In the genomic region with DNA sequence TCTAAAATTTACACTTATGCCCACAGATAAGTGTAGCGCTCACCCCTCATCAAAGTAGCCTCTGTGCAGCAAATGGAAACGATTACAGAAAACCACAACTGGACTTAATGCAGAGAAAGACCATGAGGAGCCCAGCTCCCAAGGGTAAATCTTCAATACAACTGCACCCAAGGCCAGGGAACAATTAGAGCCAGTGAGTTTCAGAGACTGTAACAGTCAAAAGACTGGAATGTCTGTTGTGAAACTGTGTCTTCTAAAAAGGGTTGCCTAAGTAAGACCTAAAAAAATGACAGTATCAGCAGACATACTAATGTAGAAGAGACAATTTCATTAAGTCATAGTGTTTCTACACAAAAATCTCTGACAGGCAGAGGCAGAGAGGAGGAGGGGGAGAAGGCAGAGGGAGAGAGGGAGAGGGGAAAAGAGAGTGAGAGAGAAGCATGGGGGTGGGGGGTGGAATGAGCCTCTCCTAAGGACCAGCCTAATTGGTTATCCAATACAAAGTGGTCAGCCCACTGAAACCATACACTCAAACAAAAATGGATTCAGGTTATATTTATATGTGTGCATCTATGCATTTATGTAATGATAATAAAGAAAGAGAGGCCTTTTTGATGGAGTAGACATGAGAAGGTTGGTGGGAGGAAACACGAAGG, we compare ENCODE assay signal across 20 mouse cellular contexts. TPM values are rescaled to one million over a fixed set of nuclear protein-coding genes. Genes with fewer than 3 reads are reported as not detected.
A peak's percentile ranks its signal among the peaks of the same experiment; 100 is the strongest.
DNase-seq lines count a peak whose midpoint lies in the region; ATAC-seq and TF ChIP-seq lines count a peak whose summit lies in the region.
"Had no signal": no experiment of that assay in that cellular context is flagged by ENCODE, and none has a peak within 500 bp of the region (broad histone marks: within the 10 kb centered on the region; RNA-seq: fewer than 3 reads in every experiment).

No protein-coding gene starts in this region.

- no peak for ATAC-seq in kidney, embryonic 16.5 days (ENCODE audit: low FRiP score, low TSS enrichment)
- ATAC-seq in lung, postnatal 0 days, result peak; percentile 28; the same call in 1 of the 2 replicates
- ATAC-seq: forebrain, embryonic 14.5 days had no signal

- H3K27ac ChIP-seq in kidney, embryonic 16.5 days (ENCODE audit: low read length), result peak overlapping the region; percentile 2; the same call in 1 of the 2 replicates
- H3K27ac ChIP-seq in lung, postnatal 0 days (ENCODE audit: low read length), result no peak overlapping the region
- peak overlapping the region; percentile 8; the same call in 1 of the 2 replicates for H3K27ac ChIP-seq in embryonic fibroblast, embryonic 13.5 days (ENCODE audit: insufficient read depth, low read length)
- H3K27ac ChIP-seq: heart, adult 2 months; heart, embryonic 15.5 days; macrophage; midbrain, embryonic 10.5 days had no signal

- TF ChIP-seq CTCF in lung, postnatal 0 days (IDR thresholded peaks at IDR 0.05), result no peak
- no peak for TF ChIP-seq CTCF in embryonic fibroblast, embryonic 13.5 days (IDR thresholded peaks at IDR 0.05; ENCODE audit: borderline replicate concordance, insufficient read depth, low read length)

- H3K4me3 ChIP-seq in kidney, embryonic 16.5 days (ENCODE audit: low read length), result no peak overlapping the region
- H3K4me3 ChIP-seq in lung, postnatal 0 days (ENCODE audit: low read depth, low read length), result no peak overlapping the region
- no peak overlapping the region for H3K4me3 ChIP-seq in embryonic fibroblast, embryonic 13.5 days (ENCODE audit: insufficient read depth, low read length)
- H3K4me3 ChIP-seq: heart, adult 2 months; heart, embryonic 15.5 days; midbrain, embryonic 10.5 days had no signal

- no peak for TF ChIP-seq EP300 in lung, postnatal 0 days (IDR thresholded peaks at IDR 0.05)

- H3K4me2 ChIP-seq in kidney, embryonic 16.5 days (replicated peaks; ENCODE audit: low read depth, low read length), result no peak overlapping the region
- H3K4me2 ChIP-seq in lung, postnatal 0 days (replicated peaks; ENCODE audit: low read depth, low read length), result no peak overlapping the region
- H3K4me2 ChIP-seq: heart, embryonic 15.5 days had no signal

- H3K9me3 ChIP-seq in kidney, embryonic 16.5 days (ENCODE audit: low read length), result no peaks in the 10 kb centered on the region
- no peaks in the 10 kb centered on the region for H3K9me3 ChIP-seq in lung, postnatal 0 days (ENCODE audit: low read length)
- H3K9me3 ChIP-seq: heart, embryonic 15.5 days; midbrain, embryonic 10.5 days had no signal

- H3K36me3 ChIP-seq in kidney, embryonic 16.5 days (ENCODE audit: insufficient read depth, low read length), result no peaks in the 10 kb centered on the region
- H3K36me3 ChIP-seq in lung, postnatal 0 days (ENCODE audit: insufficient read depth, low read length), result no peaks in the 10 kb centered on the region
- H3K36me3 ChIP-seq: heart, embryonic 15.5 days had no signal

- H3K4me1 ChIP-seq in kidney, embryonic 16.5 days (ENCODE audit: insufficient read depth, low read length), result no peaks in the 10 kb centered on the region
- no peaks in the 10 kb centered on the region for H3K4me1 ChIP-seq in lung, postnatal 0 days (ENCODE audit: insufficient read depth, low read depth, low read length)
- H3K4me1 ChIP-seq in embryonic fibroblast, embryonic 13.5 days (ENCODE audit: control insufficient read depth, insufficient read depth, low read length), result no peaks in the 10 kb centered on the region
- H3K4me1 ChIP-seq: heart, embryonic 15.5 days had no signal

- no peak overlapping the region for H3K9ac ChIP-seq in kidney, embryonic 16.5 days (replicated peaks; ENCODE audit: low read length)
- no peak overlapping the region for H3K9ac ChIP-seq in lung, postnatal 0 days (replicated peaks; ENCODE audit: low read depth)
- H3K9ac ChIP-seq: heart, embryonic 15.5 days had no signal

- no peak for TF ChIP-seq POLR2A in embryonic fibroblast, embryonic 13.5 days (IDR thresholded peaks at IDR 0.05; ENCODE audit: low read depth, low read length)

- no peaks in the 10 kb centered on the region for H3K27me3 ChIP-seq in kidney, embryonic 16.5 days (ENCODE audit: insufficient read depth, low read length)
- no peaks in the 10 kb centered on the region for H3K27me3 ChIP-seq in lung, postnatal 0 days (replicated peaks; ENCODE audit: insufficient read depth, low read length)
- H3K27me3 ChIP-seq: heart, embryonic 15.5 days had no signal

- no peak for DNase-seq in kidney, adult 9 months
- peak; percentile 71 for DNase-seq in lung, postnatal 0 days (ENCODE audit: low spot score)
- no peak for DNase-seq in lung, postnatal 4 days
- no peak for DNase-seq in embryo, embryonic 10 days (ENCODE audit: low spot score)
- no peak for DNase-seq in cerebellum, adult 9-10 months
- DNase-seq: adrenal gland, adult 2 months; cerebellum, adult 8-10 months; heart, postnatal 4 days; kidney, adult 8-10 months; liver; lung, adult 18-20 months; right cerebral cortex, postnatal 25 days; thymus, postnatal 4 days had no signal

- WGBS in kidney, embryonic 16.5 days, result 90% methylated on average over 3 of the region's 3 CpGs
- 89% methylated on average over 3 of the region's 3 CpGs for WGBS in lung, postnatal 0 days

RNA-seq across cellular contexts. Expression of a gene that starts 32.6 kb away (rescaled TPM):
- 19.4 and 20.4 TPM in 2 replicates for polyA plus RNA-seq in kidney, embryonic 16.5 days (2015; fragmentation: Nextera tagmentation; extraction: Ambion mirVana)
- 8.1 and 8.5 TPM in 2 replicates for polyA plus RNA-seq in lung, postnatal 0 days (2015; fragmentation: Nextera tagmentation; extraction: Ambion mirVana)
- polyA plus RNA-seq in embryonic fibroblast, embryonic 13.5 days (2011; ENCODE audit: insufficient read length, low read depth, missing spikeins), result 10.9 and 13.1 TPM in 2 replicates
